Mouse (Mus musculus) embryo, embryonic 11 days (tissue): ENCODE results near the gene Arid4b.
"Not testable (repeated sequence)": the region's sequence is repeated elsewhere in the genome, so short reads cannot be mapped to it uniquely, and the experiment has no call there.

Source experiments
- DNase-seq: peaks from one replicate; pipeline ENCODE4 v3.0.0-alpha.2; 2015

Gene Arid4b

DNA sequence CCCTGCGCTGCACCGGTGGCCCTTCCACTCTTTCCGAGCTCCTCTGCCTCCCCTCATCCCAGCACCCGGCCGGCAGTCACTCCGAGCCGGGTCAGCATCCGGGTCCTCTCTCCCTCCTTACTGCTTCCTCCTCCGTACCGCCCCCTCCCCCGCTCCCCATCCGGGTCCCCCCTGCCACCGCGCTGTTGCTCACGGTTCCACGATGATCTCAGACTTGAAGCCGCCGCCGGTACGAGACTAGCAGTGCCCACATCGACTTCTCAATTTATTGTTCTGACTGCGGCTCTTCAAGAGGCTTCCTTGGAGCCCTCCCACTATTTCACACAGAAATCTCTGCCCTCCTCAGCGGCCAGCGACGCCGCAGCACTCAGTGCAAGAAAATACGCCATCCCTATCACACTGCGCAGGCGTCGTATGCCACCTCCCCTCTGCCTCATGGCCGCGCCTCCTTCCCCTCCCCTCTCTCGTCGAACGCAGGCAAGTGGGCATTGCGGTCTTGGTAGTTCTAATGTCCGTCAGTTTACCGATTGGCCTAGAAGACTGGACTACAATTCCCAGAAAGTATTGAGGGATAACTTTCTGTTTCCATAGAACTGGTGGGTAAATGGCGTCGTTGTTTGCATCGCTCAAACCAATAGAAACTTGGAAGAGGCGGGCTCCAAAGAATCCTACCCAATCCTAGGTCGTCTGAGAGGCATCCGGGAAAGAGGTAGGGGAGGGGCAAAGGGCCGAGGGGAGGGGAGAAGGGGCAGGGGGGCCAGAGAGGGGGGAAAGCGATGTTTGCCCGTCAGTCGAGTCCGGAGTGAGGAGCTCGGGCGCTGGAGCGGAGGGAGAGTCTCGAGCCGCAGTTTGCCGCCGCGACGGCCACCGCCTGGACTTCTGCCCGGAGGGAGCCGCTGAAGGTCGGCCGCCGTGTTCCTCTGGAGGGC lies at the start of gene Arid4b, which contains the start of gene Ggps1:
TSS of gene Arid4b (plus strand) at position 220 of the 929 bp plus-strand sequence.
TSS of gene Ggps1 (minus strand) at position 476 of the 929 bp plus-strand sequence.
- peak; percentile 96 for DNase-seq

GRCm38 (mm10) chr13:14014001-14014400 lies 49.0 kb upstream of the Arid4b start:
- no peak for DNase-seq

GRCm38 (mm10) chr13:14014540-14014939 lies 48.5 kb upstream of the Arid4b start:
- DNase-seq: no peak

GRCm38 (mm10) chr13:14015609-14016008 lies 47.4 kb upstream of the Arid4b start:
- DNase-seq: no peak

DNA sequence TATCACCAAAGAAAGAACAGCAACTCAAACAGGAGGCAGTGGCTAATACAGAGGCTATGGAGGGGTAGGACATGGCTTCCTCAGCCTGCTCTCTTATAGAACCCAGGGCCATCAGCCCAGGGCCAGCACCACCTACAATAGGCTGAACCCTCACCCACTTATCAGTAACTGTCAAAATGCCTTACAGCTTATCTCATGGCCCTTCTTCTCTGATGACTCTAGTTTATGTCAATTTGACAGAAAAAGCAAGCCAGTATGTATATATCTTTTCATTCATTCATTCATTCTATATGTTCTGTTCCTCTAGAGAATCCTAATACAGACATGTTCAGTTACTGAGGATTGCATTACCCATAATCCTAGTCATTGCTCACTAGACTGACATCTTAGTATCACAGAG lies 44.7 kb upstream of the Arid4b start:
- no peak for DNase-seq

- DNase-seq: no peak
These were observed 44.2 kb upstream of the Arid4b start for GRCm38 (mm10) chr13:14018852-14019251.

GRCm38 (mm10) chr13:14021417-14021816 lies 41.6 kb upstream of the Arid4b start:
- DNase-seq: not testable (repeated sequence)

DNA sequence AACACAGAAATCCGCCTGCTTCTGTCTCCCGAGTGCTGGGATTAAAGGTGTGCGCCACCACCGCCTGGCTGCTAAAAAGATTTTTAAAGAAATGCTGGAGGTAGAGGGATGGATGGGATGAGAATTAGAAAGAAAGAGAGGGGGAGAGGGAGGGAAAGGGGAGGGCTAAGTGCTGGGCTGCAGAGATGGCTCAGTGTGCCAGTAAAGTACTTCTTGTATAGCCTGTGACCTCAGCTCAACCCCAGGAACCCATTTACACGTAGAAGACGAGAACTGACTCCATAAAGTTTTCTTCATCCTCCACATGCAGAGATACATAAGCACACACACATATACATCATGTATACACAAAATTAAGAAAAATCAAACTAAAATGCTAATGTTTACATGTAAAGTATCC lies 37.5 kb upstream of the Arid4b start:
- DNase-seq: no peak

DNA sequence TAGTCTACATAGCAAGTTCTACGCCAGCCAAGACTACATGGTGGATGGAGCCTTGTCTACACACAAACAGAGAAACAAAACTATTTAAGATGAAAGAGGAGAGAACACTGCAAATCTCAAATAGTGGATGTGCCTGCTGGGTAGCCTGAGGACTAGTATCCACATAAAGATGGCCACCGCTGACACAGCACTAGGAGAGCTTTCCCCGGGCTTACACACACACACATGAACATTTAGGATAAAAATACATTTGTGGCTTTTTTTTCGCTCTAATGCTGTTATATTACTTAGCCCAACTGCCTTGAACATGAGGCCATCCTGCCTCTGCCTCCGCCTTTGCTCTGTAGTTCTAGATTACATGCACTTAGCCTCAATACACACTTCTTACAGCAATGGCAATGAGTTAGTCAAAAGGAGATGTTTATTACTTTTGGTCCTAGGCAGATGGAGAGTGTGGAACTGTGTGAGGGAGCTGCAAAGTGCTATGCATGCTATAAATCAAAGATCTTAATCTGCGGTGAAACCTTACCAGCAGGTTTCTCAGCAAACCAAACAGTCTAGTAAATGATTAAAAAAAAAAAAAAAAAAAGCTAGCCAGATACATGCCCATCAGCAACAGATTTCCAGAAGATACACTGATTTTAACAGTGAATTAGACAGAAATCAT lies 36.7 kb upstream of the Arid4b start:
- DNase-seq: no peak

GRCm38 (mm10) chr13:14033309-14034072 lies 29.5 kb upstream of the Arid4b start:
- DNase-seq: no peak

DNA sequence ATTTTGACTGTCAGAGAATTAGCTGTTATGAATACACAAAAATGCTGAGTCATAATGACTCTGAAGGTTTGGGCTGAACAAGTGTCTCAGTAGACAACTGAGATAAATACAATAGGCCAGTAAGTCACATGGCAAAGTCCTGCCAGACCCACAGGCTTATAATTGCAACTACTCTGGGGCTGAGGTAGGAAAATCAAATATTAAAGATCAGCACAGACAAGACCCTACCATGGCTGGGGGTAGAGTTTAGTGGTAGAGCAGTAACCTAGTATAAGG lies 29.0 kb upstream of the Arid4b start:
- DNase-seq: no peak

- not testable (repeated sequence) for DNase-seq
These were observed 27.7 kb upstream of the Arid4b start for GRCm38 (mm10) chr13:14035352-14035751.

DNA sequence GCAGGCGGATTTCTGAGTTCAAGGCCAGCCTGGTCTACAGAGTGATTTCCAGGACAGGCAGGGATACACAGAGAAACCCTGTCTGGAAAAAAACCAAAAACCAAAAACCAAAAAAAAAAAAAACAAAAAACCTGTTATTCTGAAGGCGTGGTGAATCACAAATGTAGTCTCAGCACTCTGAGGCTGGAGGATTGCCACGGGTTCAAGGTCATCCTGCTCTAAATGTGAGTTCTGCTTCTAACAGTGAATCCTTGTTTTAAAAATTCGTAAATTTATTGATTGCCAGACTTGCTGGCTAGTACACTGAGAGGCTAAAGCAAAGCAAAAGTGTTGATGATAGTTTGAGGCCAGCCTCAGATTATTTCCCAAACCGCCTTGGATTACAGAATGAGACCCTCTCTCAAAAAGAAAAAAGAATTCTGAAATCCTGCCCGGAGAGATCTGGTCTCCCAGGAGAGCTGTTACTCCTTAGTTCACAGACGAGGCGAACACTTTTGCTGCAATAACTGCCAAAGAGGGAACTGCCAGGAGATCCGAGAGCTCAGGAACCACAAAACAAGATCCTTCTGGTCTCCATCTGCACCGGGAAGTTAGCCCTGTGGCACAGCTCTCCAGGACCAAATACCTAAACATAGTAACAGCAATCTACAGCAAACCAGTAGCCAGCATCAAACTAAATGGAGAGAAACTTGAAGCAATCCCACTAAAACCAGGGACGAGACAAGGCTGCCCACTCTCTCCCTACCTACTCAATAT lies 27.0 kb upstream of the Arid4b start:
- DNase-seq: no peak

DNA sequence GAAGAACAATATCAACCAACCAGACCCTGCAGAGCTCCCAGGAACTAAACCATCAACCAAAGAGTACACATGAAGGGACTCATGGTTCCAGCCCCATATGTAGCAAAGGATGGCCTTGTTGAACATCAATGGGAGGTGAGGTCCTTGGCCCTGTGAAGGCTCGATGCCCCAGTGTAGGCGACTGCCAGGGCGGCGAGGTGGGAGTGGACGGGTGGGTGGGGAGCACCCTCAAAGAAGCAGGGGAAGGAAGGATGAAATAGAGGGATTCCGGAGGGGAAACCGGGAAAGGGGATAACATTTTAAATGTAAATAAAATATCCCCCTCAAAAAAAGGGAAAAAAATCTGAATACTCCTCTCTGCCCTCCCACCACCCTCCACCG lies 24.1 kb upstream of the Arid4b start:
- no peak for DNase-seq

- DNase-seq: peak; percentile 94
These were observed 23.6 kb upstream of the Arid4b start, which contains the start of gene Tbce for GRCm38 (mm10) chr13:14039292-14039965. Gene Tbce (minus strand): TSS chr13:14039638.

GRCm38 (mm10) chr13:14040186-14040585 lies 22.8 kb upstream of the Arid4b start:
- peak; percentile 2 for DNase-seq

DNA sequence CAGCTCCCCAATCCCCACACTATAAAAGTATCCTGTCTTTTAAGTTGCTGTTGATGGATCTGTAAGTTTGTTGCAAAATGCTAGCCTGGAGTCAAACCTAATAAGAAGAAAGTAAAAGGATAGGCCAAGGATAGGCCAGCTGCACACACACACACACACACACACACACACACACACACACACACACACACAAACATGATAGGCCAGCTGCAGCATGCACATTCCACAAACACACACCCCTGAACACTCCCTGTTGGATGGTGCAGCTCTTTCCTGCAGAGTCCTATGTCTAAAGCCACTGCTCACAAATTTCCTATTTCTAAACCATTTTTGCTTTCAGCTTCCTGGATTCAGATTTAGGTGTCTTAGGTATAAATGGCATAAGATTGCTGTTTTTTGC lies 19.2 kb upstream of the Arid4b start:
- DNase-seq: no peak

- no peak for DNase-seq
These were observed 18.5 kb upstream of the Arid4b start for GRCm38 (mm10) chr13:14044521-14044920.

DNA sequence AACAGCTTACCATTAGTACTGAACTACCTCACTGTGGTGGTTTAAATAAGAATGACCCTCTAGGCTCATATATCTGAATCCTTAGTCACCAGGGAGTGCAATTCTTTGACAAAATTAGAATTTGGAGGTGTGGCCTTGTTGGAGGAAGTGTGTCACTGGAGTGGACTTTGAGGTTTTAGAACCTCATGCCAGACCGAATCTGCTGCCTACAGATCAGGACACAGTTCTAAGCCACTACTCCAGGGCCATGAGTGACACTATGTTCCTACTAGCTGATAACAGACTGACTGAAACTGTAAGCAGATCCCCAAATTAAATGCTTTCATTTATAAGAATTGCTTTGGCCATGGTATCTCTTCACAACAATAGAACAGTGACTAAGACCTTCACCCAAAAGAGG lies 13.2 kb upstream of the Arid4b start:
- no peak for DNase-seq

DNA sequence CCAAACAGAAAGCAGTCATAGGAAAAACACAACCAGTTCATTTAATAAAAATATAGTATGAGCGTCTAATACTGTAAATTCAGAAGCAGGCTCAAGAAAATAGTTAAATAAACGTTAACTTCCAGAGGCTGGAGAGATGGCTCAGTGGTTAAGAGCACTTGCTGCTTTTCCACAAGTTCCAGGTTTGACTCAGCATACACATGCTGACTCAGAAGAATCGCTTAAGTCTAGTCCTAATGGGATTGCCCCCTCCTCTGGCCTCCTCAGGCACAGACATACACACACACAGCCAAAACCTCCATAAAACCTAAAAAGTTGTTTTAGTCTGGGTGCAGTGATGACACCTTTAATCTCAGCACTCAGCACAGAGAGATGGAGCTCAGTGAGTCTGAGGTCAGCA lies 6.2 kb upstream of the Arid4b start:
- DNase-seq: no peak

- DNase-seq: no peak
These were observed 3.5 kb upstream of the Arid4b start for GRCm38 (mm10) chr13:14059582-14059981.
